18 mouse cellular contexts compared by ENCODE assay signal in the genomic region with DNA sequence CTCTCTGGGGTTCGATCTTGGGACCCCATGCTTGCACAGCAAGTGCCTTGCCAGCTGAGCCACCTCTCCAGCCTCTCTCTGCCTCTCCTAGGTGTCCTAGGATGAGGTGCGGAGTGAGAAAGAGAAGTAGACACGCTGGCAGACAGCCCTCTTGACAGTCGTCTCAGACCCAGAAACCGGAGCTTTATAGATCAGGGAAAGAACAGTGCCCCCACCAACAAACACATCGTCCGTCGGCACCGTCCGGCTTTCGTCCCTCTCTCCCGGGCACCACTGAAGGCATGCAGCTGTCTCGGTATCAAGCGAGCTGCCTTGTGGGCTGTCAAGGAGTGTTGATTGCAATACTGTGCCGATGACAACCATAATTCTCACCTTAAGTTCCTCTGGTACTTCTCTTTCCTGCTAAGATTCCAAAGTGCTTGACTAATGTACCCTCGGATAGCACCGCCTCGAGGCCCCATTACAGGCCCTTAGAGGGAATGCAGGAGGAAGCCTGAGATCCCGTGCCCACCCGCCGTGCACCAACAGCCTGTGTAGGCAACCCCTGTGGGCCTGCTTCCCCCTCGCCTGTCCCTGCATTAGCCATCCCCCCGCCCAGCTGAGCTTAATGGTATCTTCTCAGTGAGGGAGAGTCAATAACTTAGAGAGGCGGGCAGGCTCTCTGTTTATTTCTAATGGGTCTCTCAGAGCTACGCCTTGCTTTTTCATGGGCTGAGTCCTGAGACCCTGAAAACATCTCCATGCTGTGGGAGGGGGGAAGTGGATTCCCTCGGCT. TPM values are rescaled to one million over a fixed set of nuclear protein-coding genes. Genes with fewer than 3 reads are reported as not detected.
A peak's percentile ranks its signal among the peaks of the same experiment; 100 is the strongest.
DNase-seq lines count a peak whose midpoint lies in the region; ATAC-seq and TF ChIP-seq lines count a peak whose summit lies in the region.
"Had no signal": no experiment of that assay in that cellular context is flagged by ENCODE, and none has a peak within 500 bp of the region (broad histone marks: within the 10 kb centered on the region; RNA-seq: fewer than 3 reads in every experiment).

No protein-coding gene starts in this region.

- intact Hi-C loops in left cerebral cortex, adult 2 months (cut with DNase I) = loop anchor here (5.0 kb wide), 2 partner anchors 38 to 143 kb away; no protein-coding TSS in a partner anchor
- intact Hi-C loops in left cerebral cortex, postnatal 14 days (cut with DNase I) = loop anchor here (10.0 kb wide), 1 partner anchor 105 kb away; no protein-coding TSS in a partner anchor

- peak; percentile 35 for DNase-seq in embryo, embryonic 10.5 days (ENCODE audit: low spot score)
- DNase-seq in embryo, embryonic 9.5 days (ENCODE audit: extremely low spot score) = no peak
- no peak for DNase-seq in left cerebral cortex, adult 2 months (ENCODE audit: extremely low spot score in 1 of 2, low spot score in 2 of 2)
- DNase-seq in left cerebral cortex, postnatal 14 days (ENCODE audit: low spot score in 2 of 2) = no peak
- DNase-seq in cerebellum, postnatal 14 days = peak; percentile 62 to 71
- peak; percentile 52 for DNase-seq in retina, embryonic 14.5 days (ENCODE audit: low spot score)
- no peak for DNase-seq in gastrocnemius, postnatal 10 days
- DNase-seq: adrenal gland, adult 2 months; kidney, adult 9 months; liver, embryonic 13.5 days; lung, postnatal 10 days; spleen, adult 18-20 months; thymus, postnatal 36 days had no signal

- ATAC-seq in frontal cortex, adult (ENCODE audit: low TSS enrichment) = no peak
- ATAC-seq: forebrain, embryonic 13.5 days had no signal

- TF ChIP-seq CTCF in left cerebral cortex, adult 2 months (IDR thresholded peaks at IDR 0.05) = no peak

- H3K27ac ChIP-seq in left cerebral cortex, adult 2 months = peak overlapping the region; percentile 83
- H3K27ac ChIP-seq: forebrain, embryonic 13.5 days; heart, embryonic 10.5 days; liver, embryonic 13.5 days; stomach, postnatal 0 days had no signal

- no peak overlapping the region for H3K4me3 ChIP-seq in left cerebral cortex, adult 2 months
- H3K4me3 ChIP-seq: forebrain, embryonic 13.5 days; heart, embryonic 10.5 days; liver, embryonic 13.5 days; myocyte had no signal

RNA-seq across cellular contexts. Expression of a gene that starts 11.4 kb away (rescaled TPM):
- total RNA-seq in left cerebral cortex, adult 2 months (2021) = 100 to 1,000 TPM; 345 to 353 TPM
- 100 to 1,000 TPM; 297 to 325 TPM for total RNA-seq in left cerebral cortex, postnatal 14 days (2021)
- under 1 TPM; 0.26 to 0.63 TPM for total RNA-seq in gastrocnemius, postnatal 10 days (2021)

Comparison
In these comparisons a context has a peak if more than half of its experiments do, and no peak if none do; other contexts are left out.
1. DNase-seq: peak in embryo, embryonic 10.5 days (single experiment), cerebellum, postnatal 14 days (2 of 2) and retina, embryonic 14.5 days (single experiment); none in embryo, embryonic 9.5 days (single experiment), left cerebral cortex, adult 2 months (0 of 2), left cerebral cortex, postnatal 14 days (0 of 2) and gastrocnemius, postnatal 10 days (single experiment).
2. RNA of a gene that starts 11.4 kb away (total RNA-seq): 345 to 353 TPM in left cerebral cortex, adult 2 months and 297 to 325 TPM in left cerebral cortex, postnatal 14 days; 0.26 to 0.63 TPM in gastrocnemius, postnatal 10 days; every median in the first group is over 100 times any median in the second.